Mouse (Mus musculus): ENCODE measurements around the gene Trim13.

DNA sequence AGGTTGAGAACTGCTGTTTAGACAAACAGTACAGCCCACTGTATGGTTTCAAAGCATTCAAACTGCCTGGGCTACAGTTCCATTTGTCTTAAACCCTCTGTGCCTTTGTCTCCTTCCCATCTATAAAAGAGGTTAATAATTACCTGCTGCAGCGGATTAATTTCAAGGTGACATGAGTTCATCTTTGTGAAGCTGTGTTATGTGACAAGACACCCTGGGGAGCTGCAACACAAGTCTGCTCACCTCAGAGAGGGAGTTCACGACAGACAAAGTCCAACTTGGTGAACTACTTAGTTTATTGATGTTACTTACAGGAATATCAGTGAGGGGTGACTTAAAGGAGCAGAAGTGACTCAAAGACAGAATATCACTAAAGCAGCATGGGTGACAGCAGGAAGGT is 25.9 kb upstream of the Trim13 start:
- TF ChIP-seq POLR2A (IDR thresholded peaks at IDR 0.05; ENCODE audit: insufficient read depth, low read length) (no peak), EP300 (IDR thresholded peaks at IDR 0.05; ENCODE audit: insufficient read depth, low read depth, low read length) (no peak), CTCF (IDR thresholded peaks at IDR 0.05; ENCODE audit: low read depth, low read length) (no peak)

Measured in ES-Bruce4 (cell line).